Mouse (Mus musculus): ENCODE data around the gene Eefsec.

Gene Eefsec

DNA sequence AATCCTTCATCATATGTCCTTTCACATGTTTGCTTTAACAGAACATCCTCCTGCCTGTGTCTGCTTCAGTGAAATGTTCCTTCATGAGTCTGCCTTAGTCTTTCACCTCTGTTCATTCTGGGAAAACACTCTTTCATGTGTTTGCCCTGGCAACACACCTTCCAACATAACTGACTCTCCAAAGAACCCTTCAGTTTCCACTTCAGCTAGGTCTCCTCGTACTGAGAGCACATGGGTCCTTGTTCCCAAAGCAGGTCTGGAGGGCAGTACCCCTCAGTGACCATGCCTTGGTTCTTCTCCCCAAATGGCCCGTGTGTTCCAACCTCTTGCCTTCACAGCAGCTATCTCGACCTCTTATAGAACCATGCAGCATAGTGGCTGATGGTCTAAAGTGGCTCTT is 179.3 kb downstream of the Eefsec start:
- intact Hi-C loops (cut with DNase I), result no loop called here

DNA sequence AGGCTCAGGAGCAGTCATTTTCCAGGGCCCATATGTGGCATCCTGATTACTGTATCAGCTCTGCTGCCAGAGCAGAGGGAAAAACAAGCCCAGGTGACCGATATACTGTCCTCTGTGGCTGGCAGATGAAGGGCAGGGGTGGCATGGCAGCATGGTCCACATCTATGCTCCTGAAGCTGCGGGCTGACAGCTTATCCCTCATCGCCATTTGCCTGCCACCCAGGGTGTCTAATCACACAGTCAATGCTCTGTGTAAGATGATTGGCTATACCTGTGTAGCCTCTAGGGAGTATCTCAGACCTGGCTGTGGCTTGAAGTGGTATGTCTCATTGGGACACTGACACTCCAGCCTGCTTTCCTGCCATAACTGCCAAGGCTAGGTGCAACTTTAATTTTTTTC is 180.3 kb downstream of the Eefsec start:
- intact Hi-C loops (cut with DNase I), result no loop called here

DNA sequence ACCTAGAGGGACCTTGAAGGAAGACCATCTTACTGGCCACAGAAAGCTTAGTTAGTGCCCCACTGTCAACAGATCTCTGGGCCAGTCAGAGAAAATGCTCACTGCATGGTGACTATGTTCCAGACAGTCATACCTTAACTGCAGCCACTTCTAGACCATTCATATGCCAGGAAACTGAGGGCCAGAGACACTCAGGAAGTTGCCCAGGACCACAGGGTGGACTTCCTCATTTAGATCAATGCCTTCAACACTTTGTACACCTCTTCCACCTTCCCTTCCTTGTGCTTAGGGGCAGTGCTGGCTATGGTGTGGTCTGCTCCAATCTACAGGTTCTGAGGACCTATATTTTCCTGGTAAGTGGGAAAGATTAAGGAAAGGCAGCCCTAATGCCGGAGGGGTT is 181.0 kb downstream of the Eefsec start:
- intact Hi-C loops (cut with DNase I), result no loop called here

DNA sequence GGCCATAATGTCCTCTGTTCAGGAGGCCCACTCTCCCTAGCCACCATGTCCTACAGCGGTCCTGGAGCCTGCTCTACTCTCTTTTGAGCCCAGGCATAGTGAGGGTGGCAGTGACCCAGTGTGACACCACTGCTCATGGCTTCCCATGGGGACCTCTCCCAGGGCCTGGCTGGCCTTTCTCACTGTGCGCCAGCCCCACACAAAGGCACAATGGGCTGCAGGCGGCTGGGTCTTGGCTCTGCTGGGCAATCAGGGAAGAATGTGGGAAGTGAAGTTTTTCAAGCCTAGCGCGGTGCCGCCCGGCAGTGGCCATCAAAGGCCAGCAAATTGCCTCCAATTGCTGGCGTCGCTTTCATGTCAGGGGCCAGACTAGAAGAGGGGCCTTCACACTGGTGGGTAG is 184.2 kb downstream of the Eefsec start:
- intact Hi-C loops (cut with DNase I), result no loop called here

DNA sequence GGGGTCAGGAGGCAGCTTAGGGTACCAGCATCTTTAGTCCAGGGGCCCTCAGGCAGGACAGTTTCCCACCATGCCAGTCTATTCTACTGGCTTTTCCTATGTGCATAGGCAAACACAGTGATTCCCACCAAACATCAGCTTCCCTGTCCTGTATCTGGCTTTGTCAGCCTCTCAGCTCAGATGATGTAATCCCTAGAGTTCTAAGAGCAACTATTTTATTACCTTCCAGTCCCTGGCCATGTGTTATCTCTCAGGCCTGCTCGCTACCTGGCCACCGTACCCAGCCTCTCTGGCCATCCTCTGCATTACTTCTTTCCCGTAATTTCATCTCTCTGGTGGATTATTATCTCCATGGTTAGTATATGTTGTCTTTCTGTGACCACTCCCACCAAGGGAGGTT is 185.7 kb downstream of the Eefsec start:
- intact Hi-C loops (cut with DNase I), result no loop called here

DNA sequence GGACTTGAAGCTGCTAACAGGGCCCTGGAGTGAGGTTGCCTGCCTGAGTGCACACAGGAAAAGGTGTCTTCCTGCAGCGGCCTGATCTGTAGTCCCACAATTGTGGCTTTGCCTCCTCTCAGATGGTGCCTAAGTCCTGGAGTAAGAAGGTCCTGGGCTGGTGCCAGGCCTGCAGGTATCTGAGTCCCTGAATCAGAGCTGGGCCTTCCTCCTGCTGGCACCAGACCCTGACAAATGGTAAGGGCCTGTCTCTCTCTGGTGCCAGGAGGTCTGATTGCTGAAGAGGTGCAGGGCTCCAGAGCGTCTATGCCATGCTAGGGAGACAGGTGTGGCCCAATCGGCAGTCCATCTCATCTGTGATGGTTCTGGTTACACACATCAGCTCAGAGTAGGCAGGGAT is 186.7 kb downstream of the Eefsec start:
- intact Hi-C loops (cut with DNase I), result no loop called here

DNA sequence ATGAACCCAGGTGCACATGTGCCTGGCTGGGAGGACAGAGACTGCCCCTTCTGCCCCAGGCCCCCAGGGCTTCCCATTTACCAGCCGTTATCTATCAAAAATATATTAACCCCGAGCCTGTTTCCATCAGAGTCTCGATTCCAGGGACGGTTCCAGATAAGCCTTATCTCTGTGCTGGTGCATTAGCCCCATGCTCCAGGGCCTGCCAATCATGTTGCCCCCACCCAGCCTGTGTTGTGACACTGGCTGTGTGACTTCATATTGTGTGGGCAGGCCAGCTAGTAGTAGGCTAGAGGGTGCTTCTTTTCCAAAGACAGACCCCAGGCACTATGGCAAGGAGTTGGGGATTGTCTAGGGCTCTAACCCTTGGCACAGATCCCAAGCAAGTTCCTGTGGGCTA is 190.9 kb downstream of the Eefsec start:
- intact Hi-C loops (cut with DNase I), result no loop called here

DNA sequence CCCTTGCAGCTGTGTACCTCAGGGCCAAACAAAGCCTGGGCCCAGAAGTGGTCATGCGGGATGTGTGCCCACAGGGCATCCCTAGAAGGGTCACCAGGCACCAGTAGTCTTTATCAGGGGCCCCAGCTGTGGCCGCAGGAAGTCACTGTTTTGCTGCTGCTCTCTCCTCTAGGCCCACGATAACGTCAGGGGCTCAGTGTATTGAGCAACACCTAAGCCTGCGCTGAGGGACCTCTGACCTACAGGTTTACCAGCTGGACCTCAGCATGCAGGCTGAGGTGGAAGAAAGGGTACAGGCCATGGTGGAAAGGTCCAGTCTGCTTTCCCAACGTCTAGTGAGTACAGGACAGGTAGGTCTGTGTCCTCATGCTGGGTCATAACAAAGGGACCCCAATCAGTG is 192.3 kb downstream of the Eefsec start:
- intact Hi-C loops (cut with DNase I), result no loop called here

DNA sequence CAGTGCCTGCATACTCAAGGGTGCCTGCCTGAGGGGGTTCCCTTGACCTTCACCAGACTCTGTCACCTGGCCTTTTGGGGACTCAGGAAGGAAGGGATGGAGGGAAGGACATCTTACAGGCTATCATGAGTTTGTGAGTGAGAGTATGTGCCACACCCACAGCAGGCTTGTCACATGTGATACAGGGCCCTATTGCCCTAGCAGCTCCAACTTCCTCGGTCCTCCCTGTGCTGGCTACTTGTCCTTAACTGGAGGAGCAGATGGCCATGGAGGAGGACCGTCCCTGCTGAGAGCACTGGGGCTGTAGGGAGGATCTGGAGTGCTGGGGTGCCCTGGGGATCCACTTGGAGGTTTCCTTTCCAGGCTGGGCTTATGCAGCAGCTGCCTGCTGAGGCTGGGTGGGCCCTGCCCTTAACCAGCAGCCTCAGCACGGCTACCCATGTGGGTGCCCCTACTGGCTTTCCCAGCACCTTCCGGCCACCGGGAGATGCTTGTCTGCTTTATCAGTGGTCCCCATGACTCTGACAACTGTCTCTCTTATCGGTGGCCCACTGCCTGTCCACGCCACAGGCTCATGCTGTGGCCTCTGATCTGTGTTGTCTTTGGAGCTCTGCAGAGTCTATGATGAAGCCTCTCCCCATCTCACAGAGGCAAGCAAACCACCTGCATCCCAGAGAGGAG is 194.4 kb downstream of the Eefsec start:
- intact Hi-C loops (cut with DNase I), result no loop called here

DNA sequence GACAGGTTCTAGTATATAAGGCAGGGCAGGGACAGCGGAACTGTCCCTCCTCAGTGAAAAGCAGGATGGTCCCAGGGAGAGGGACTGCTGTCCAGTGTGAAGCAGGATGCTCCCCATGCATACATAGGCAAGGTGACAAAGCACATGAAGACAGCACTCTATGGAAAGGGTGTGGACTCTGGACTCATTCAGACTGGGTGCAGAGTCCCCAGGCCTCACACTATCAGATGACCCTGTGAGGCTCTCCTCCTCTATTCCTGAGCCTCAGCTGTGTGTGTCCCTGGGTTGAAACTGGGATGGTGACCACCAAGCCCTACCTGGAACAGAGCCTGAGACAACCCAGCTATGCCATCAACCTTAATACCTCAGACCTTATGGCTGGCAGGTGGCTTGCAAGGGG is 194.9 kb downstream of the Eefsec start:
- intact Hi-C loops (cut with DNase I), result no loop called here

DNA sequence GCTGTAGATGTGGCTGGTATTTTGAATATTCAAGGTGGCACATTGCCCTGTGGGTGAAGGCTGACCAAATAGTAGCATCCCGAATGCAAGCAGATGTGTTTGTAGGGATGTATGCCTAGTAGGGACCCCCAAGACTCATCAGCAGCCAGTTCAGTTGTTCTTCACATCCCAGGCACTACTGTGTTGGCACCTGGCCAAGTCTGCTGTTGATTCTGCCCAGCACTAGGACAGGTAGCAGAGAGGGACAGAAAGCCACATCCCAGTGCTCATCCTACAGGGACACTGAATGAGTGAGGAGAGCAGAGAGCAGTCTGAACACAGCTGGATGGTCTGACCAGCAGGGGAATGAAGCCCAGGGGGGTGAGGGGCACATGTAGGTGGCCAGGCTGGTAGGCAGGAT is 197.1 kb downstream of the Eefsec start:
- intact Hi-C loops (cut with DNase I), result no loop called here

DNA sequence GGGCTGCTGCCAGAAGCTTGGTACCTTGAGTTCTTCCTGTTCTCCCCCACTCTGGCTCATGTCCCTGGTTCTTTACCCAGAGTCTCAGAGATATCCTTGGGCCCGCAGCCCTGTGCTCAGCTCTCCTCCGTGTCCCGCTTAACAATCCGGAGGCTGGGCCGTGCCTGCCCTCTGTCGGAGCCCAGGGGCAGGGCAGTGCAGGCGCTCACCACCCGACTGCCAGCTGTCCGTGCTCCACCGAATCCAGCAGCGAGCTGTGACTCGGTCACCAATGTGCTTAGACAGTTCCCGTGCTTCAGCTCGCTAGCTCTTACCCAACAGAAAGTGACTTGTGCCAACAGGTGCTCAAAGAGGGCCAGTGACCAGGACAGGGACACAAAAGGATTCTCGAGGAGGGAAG is 203.7 kb downstream of the Eefsec start:
- intact Hi-C loops (cut with DNase I), result loop anchor here (2.0 to 5.0 kb wide), 2 partner anchors 54 to 130 kb away; no protein-coding TSS in a partner anchor

DNA sequence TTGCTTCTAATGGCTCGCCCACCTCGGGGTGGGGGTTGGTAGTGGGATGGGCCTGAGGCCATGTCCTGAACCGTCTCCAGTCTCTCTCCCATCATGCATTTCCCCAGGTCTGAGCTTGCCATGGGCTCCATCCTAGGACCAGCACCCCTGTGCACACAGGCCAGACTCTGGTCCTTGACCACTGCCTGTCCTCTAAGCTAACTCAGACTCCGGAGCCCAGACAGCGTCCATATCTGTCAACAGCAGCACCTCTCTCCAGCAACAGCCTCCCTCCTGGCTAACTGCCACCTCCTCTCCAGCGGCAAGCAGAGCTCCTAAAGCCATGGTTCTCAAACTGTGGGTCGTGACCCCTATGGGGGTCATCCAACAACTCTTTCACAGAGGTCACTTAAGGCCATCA is 209.8 kb downstream of the Eefsec start:
- intact Hi-C loops (cut with DNase I), result no loop called here

DNA sequence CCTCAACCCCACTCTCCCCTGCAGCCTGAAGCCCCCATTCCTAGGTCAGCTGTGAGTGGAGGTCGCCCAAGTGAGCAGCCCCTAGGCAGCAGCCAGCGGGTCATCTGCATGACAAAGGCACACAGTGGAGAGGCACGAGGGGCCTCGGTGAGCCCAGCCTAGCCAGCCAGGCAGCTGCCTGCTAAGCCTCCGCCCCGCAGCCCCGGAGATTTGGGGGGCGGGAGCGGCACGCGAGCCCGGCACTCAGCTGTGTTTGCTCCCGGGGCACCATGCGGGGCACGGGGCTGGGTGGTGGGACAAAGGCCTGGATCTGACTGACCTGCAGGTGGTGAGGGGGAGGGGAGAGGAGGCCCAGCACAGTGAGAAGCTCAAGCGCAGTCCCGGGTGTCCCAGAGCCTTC is 210.4 kb downstream of the Eefsec start:
- intact Hi-C loops (cut with DNase I), result no loop called here

DNA sequence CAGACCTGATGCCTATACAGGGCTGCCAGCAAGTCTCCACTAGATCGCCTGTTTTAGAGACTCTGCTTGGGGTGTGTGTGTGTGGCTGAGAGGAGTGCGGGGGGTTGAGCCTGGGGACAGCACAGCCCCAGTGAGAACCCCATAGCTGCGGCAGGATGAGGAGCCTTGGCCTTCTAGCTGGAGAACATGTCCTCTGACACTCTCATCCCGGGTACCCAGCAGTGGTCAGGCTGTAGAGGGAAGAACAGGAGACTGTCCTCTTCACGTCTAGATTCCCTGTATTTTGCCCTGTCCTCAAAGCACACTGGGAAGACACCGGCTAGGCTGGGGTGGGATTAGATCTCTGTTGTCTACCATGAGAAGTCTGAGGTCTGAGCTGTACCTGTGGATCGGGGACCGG is 210.9 kb downstream of the Eefsec start:
- intact Hi-C loops (cut with DNase I), result no loop called here

DNA sequence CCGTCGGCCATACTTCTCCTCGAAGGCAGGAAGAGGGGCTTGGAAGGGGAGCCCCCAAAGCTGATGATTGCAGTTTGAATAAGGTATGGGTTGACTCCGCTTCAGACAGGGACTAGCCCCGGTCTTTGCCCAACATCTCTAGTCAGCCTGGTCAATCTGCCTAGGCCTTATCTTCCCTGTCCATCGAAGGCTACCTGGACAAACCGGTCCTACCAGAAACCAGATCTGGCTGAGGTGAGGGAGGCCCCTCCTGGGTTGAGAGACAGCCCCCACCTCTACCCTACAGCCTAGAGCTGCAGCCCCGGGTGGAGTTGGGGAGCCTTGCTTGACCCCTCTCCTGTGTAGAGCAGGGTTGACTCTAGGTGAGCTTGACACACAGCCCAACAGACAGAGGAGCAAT is 212.3 kb downstream of the Eefsec start:
- intact Hi-C loops (cut with DNase I), result no loop called here

DNA sequence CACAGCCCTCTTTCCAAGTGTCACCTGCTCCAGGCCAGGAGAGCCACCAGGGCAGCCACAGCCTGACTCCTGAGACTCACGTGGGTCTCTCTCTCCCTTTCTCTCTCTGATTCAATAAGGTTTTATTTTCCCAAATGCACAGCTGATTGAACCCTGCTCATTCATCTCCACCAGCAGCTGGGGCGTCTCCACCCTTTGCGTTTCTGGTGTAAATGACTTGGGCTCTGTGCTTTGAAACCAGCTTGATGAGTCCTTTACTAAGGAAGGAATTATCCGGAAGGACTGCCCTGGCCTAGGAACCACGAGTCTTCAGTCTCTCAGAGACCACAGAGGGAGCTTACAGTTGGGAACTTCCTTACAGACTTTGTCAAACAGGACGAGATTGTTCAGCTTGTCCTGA is 214.1 kb downstream of the Eefsec start:
- intact Hi-C loops (cut with DNase I), result no loop called here

DNA sequence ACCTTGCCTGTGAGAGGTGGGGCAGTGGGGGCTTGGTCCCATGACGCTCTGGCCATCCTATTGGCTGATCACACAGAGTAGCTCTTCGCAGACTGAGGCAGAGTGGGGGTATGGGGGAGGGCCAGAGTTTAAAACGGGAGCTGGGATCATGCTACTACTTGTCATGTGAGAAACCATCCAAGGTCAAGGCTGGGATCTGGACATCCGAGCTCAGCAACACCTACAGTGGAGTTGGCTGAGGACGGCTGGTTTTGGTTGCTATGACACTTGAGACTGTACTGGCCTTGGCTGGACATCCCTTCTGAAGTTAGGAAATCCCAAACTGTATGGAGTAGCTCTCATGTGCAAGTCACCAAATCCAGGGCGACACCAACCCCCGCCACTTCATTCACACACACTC is 214.5 kb downstream of the Eefsec start:
- intact Hi-C loops (cut with DNase I), result no loop called here

DNA sequence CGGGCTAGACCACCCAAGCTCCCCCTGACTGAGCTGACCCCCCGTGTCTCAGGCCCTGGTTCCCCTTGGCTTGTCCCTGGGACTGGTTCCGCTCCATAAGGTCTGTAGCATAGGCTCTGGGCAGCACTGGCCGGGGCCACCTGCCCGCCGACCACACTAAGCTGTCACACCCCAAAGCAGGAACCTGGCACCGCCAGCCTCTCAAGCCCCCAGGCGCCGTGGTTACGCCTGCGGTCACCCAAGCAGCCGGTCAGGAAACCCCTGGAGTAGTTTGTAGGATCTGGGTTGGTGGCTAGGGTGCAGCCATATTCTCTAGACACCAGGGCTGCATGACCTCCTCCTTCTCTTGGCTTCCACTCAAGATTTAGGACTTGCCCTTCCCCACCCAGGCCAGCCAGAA is 217.1 kb downstream of the Eefsec start:
- intact Hi-C loops (cut with DNase I), result no loop called here

DNA sequence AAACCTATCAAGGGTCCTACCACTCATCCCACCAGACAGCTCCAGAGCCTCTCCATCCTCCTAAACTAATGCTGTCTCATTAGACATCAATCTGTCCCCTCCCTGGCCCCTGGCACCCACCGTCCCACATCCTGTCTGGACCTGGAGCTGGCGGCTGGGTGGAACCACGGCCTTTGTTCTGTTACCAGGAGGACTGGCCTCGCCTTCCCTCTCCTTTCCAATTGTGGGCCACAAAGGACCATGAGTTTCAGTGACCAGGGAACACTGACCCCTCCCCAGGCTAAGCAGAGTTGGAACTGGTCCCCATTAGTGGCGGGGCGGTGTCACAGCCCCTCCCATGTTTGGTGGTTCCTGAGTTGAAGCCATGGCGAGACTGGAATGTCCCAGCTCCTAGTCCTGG is 218.8 kb downstream of the Eefsec start:
- intact Hi-C loops (cut with DNase I), result no loop called here

DNA sequence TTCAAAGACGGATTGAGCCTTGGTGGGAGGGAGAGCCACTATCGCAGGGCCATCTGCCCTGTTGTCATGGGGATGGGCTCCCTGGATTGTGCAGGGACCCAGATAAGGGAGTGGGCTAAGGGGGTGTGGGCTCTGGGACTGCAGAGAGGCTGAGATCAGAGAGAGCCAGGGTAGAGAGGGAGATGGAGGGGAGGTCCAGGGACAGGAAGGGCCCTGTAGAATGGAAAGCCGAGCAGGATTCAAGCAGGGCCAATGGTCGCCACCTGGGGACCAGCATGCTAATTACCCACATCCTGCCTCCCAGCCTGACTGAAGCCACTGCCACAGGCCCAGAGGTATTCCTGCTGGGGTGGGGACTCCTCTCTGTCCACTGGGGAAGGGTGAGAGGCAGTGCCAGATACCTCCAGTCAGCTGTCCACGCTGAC is 219.8 kb downstream of the Eefsec start:
- intact Hi-C loops (cut with DNase I), result no loop called here

DNA sequence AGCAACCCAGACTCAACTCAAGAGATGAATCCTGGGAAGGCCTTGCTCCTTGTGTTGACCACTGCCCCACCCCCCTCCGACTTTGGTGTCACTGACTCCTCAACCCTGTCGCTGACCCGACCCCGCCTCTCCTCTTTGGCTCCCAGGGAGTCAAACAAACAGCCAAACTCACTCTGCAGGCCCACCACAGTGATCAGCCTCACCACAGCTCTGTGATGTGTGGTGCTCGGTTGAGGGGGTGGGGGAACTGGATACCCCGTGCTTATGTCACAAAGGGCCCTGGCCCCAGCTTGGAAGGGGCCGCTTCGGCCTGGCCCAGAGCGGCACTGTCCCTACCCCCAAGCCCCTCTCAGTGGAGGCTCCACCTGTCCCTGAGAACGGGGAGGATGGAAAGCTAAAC is 224.4 kb downstream of the Eefsec start, which contains the start of gene Dnajb8:
Gene Dnajb8 (plus strand): TSS at position 301 of the 400 bp plus-strand sequence.
- intact Hi-C loops (cut with DNase I), result no loop called here

DNA sequence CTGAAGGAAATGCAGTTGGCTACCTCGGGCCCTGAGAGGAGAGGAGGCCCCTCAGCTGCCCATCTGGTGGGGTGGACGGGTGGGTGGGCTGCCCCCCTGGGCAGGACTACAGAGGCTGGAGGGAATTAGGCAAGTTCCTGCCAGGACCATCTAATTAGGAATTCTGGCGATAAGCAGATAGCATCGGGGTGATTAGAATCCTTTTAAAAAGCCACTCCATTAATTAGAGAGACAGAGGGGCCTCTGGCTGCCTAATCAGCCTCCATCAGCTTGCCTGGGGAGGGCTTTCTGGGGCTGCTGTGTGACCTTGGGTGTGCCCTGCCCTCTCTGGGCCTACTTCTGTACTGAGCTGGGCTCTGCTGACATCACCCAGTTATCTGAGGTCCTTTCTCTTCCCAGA is 227.2 kb downstream of the Eefsec start:
- intact Hi-C loops (cut with DNase I), result no loop called here

DNA sequence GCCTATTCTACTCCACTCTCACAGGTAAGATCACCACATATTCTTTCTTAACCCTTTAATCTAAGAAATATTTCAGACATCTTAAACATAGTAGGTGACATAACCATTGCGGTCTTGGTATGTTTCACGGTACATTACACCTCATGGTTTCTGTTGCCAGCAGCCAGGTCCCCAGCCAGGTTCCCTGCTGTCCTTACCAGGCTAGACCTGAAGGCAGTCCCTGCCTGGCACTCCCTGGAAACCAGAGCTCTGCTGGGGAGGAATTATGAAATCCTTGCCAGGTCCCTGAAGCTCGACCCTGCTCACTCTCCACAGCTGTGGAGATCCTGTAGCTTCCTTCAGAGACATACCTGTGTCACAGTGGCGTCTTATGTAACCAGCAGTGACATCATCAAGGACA is 230.1 kb downstream of the Eefsec start:
- intact Hi-C loops (cut with DNase I), result no loop called here
